Mouse (Mus musculus) intestine, postnatal 0 days (tissue): ENCODE data around the gene Mef2d. TPM values are rescaled to one million over a fixed set of nuclear protein-coding genes. Genes with fewer than 3 reads are reported as not detected.

Experiments
- ATAC-seq: fragments of 200-750 bp; cut with Nextera tagmentation; 2 replicates; pipeline ENCODE4 v1.8.0; 2017; ENCODE audit warnings: mild to moderate bottlenecking, moderate TSS enrichment, moderate library complexity
- H3K27ac ChIP-seq: fragments of 300-500 bp; sonication (generic); 2 replicates; pipeline ENCODE4 v1.5.1; 2014; ENCODE audit warnings: mild to moderate bottlenecking, low read depth, low read length, moderate library complexity
- H3K27me3 ChIP-seq: fragments of 300-500 bp; sonication (generic); replicated peaks from 2 replicates; pipeline ENCODE4 v1.6.1; 2014; ENCODE audit warnings: low read length, mixed read lengths; ENCODE audit not compliant: control insufficient read depth, insufficient read depth
- H3K36me3 ChIP-seq: fragments of 300-500 bp; sonication (generic); 2 replicates; pipeline ENCODE4 v1.6.1; 2014; ENCODE audit warnings: mild to moderate bottlenecking, moderate library complexity; ENCODE audit not compliant: control insufficient read depth, insufficient read depth
- H3K4me1 ChIP-seq: fragments of 300-500 bp; sonication (generic); replicated peaks from 2 replicates; pipeline ENCODE4 v1.6.1; 2014; ENCODE audit warnings: antibody characterized with exemption, low read length, mixed read lengths; ENCODE audit not compliant: control insufficient read depth, insufficient read depth
- H3K4me2 ChIP-seq: fragments of 300-500 bp; sonication (generic); replicated peaks from 2 replicates; pipeline ENCODE4 v1.6.1; 2014; ENCODE audit warnings: low read depth, mild to moderate bottlenecking, moderate library complexity
- H3K4me3 ChIP-seq: fragments of 300-500 bp; sonication (generic); 2 replicates; pipeline ENCODE4 v1.5.1; 2014; ENCODE audit warnings: low read depth, low read length
- H3K9ac ChIP-seq: fragments of 300-500 bp; sonication (generic); 2 replicates; pipeline ENCODE4 v1.6.1; 2014; ENCODE audit warnings: mild to moderate bottlenecking, low read depth, low read length
- H3K9me3 ChIP-seq: fragments of 300-500 bp; sonication (generic); 2 replicates; pipeline ENCODE4 v1.6.1; 2016; ENCODE audit warnings: mixed run types; ENCODE audit not compliant: control insufficient read depth
- CTCF ChIP-seq: sonication (generic); IDR thresholded peaks from 2 replicates; pipeline ENCODE4 v1.5.1; 2016; ENCODE audit warnings: low read depth, mild to moderate bottlenecking, control low read depth, antibody characterized with exemption, moderate library complexity
- WGBS: fragments of 180-500 bp; shearing (Covaris S2); extraction: QIAGEN DNeasy Blood & Tissue Kit; methylation state at CpG from one replicate; pipeline ENCODE4 v1.1.7; 2014; 5-methylcytosine and 5-hydroxymethylcytosine counted together
- polyA plus RNA-seq: library from polyadenylated mRNA; unstranded; fragments of >200 nt; fragmentation: Nextera tagmentation; extraction: Ambion mirVana; gene quantifications from 2 replicates; pipeline ENCODE4 v1.2.1, GENCODE M21; 2015

Mef2d gene
- polyA plus RNA-seq, 1 experiment from 2014 or later, result 16.2 TPM

- peaks cover 30% of the 10 kb centered on the region for H3K4me1 ChIP-seq
- peak overlapping the region; percentile 40 for H3K4me2 ChIP-seq
- H3K27ac ChIP-seq, result no peak overlapping the region; the same call in 1 of the 2 replicates
- 0 out of 2 replicates have a peak overlapping the region, but pooled peaks have one; percentile 1 for H3K4me3 ChIP-seq
- WGBS, result 38% methylated on average over 14 of the region's 14 CpGs
- H3K27me3 ChIP-seq, result no peaks in the 10 kb centered on the region
- no peak for ATAC-seq
- peak; percentile 47 for TF ChIP-seq CTCF
- H3K36me3 ChIP-seq, result peaks cover 3% of the 10 kb centered on the region; the same call in 1 of the 2 replicates
- H3K9me3 ChIP-seq, result no peaks in the 10 kb centered on the region
- H3K9ac ChIP-seq, result peak overlapping the region; percentile 26; the same call in 1 of the 2 replicates
Observed at GRCm38 (mm10) chr3:88150061-88150998, 8.2 kb downstream of the Mef2d start.

- Histone ChIP-seq H3K27me3 (no peaks in the 10 kb centered on the region), H3K9me3 (no peaks in the 10 kb centered on the region), H3K4me1 (peaks cover 24% of the 10 kb centered on the region; the same call in 1 of the 2 replicates), H3K9ac (no peak overlapping the region), H3K4me3 (no peak overlapping the region), H3K27ac (no peak overlapping the region), H3K4me2 (peak overlapping the region; percentile 40; the same call in 1 of the 2 replicates), H3K36me3 (peaks cover 9% of the 10 kb centered on the region; the same call in 1 of the 2 replicates)
- no peak for ATAC-seq
- 72% methylated on average over 3 of the region's 3 CpGs for WGBS
- no peak for TF ChIP-seq CTCF
Observed at GRCm38 (mm10) chr3:88150999-88151364, 8.8 kb downstream of the Mef2d start.

DNA sequence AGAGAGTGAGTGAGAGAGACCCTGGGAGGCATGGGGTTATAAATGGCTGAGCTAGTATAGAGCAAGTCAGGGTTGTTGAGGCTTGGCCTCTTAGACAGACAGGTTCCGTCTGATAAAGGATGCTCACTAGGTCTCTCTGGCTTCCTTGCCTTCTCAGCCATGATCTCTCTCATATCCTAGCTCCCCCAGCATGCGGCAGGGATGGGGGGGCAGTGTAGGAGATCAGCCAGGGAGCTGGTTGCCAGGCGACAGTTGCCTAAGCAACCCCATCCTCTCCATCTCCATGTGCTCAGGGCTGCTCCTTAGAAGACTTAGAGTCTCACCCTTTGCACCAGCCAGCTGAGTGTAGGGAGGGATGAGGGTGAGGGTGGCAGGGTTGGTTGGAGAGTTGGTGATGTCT, 9.9 kb downstream of the Mef2d start:
- H3K27ac ChIP-seq, result no peak overlapping the region
- no peaks in the 10 kb centered on the region for H3K9me3 ChIP-seq
- H3K27me3 ChIP-seq, result no peaks in the 10 kb centered on the region
- WGBS, result 70% methylated on average over 3 of the region's 3 CpGs
- H3K9ac ChIP-seq, result no peak overlapping the region
- no peak for ATAC-seq
- no peak overlapping the region for H3K4me3 ChIP-seq
- H3K4me2 ChIP-seq, result no peak overlapping the region
- no peak for TF ChIP-seq CTCF
- H3K4me1 ChIP-seq, result peaks cover 18% of the 10 kb centered on the region; the same call in 1 of the 2 replicates
- peaks cover 20% of the 10 kb centered on the region for H3K36me3 ChIP-seq

- H3K36me3 ChIP-seq, result peaks cover 31% of the 10 kb centered on the region
- H3K27ac ChIP-seq, result no peak overlapping the region
- H3K27me3 ChIP-seq, result no peaks in the 10 kb centered on the region
- peaks cover 18% of the 10 kb centered on the region; the same call in 1 of the 2 replicates for H3K4me1 ChIP-seq
- no peak overlapping the region for H3K9ac ChIP-seq
- H3K4me3 ChIP-seq, result no peak overlapping the region
- no peak overlapping the region for H3K4me2 ChIP-seq
- no peak for ATAC-seq
- TF ChIP-seq CTCF, result peak; percentile 23; the same call in 1 of the 2 replicates
- 86% methylated on average over 3 of the region's 3 CpGs for WGBS
- H3K9me3 ChIP-seq, result no peaks in the 10 kb centered on the region
Observed at GRCm38 (mm10) chr3:88153290-88154011, 11.3 kb downstream of the Mef2d start.

DNA sequence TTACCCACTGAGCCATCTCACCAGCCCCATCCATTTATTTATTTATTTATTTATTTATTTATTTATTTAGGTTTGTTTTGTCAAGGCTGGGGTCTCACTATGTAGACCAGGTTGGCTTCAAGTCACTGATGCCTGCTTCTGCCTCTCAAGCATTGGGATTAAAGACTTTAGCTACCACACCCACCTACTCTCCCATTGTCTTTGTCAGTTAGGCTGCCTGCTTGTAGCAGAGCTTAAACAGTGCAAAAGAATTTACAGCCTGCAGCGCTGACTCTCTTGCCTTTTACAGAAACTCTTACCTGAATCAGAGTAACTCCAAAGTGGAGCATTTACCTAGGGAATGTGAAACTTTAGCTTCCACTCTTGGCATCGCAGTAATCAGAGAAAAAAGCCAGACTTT, 12.1 kb downstream of the Mef2d start:
- Histone ChIP-seq H3K27ac (no peak overlapping the region), H3K4me1 (peaks cover 14% of the 10 kb centered on the region; the same call in 1 of the 2 replicates), H3K9ac (no peak overlapping the region), H3K9me3 (no peaks in the 10 kb centered on the region), H3K4me2 (no peak overlapping the region), H3K4me3 (no peak overlapping the region), H3K36me3 (peaks cover 39% of the 10 kb centered on the region), H3K27me3 (no peaks in the 10 kb centered on the region)
- 41% methylated on average over 2 of the region's 2 CpGs for WGBS
- ATAC-seq, result no peak
- TF ChIP-seq CTCF, result no peak

DNA sequence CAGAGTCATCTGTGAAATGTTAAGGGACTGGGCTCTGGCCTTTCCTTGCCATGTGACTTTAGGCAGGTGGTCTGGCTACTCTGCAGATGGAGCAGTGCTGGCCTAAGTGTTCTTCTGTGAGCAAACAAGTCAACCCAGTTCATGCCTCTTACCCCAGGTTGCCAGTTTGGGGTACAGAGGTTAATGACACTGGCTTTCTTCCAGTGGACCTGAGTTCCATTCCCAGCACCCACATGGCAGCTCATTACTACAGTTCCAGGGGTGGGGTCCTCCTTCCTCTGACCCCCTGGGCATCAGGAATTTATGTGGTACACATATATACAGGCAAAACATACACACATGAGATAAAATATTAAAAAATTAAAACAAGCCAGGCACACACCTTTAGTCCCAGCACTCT, 14.6 kb downstream of the Mef2d start:
- H3K4me1 ChIP-seq, result no peaks in the 10 kb centered on the region
- H3K27me3 ChIP-seq, result no peaks in the 10 kb centered on the region
- H3K9me3 ChIP-seq, result no peaks in the 10 kb centered on the region
- no peak overlapping the region for H3K9ac ChIP-seq
- TF ChIP-seq CTCF, result no peak
- no peak for ATAC-seq
- no peak overlapping the region for H3K4me2 ChIP-seq
- no peak overlapping the region for H3K27ac ChIP-seq
- no peak overlapping the region for H3K4me3 ChIP-seq
- H3K36me3 ChIP-seq, result peaks cover 65% of the 10 kb centered on the region
